Mouse (Mus musculus) ES-Bruce4 (cell line): ENCODE data around the gene Mep1a. TPM values are rescaled to one million over a fixed set of nuclear protein-coding genes. Genes with fewer than 3 reads are reported as not detected.

ENCODE experiments used
- H3K27ac ChIP-seq: 2 replicates; pipeline ENCODE4 v1.5.1; 2012; ENCODE audit warnings: low read length, inconsistent platforms; ENCODE audit not compliant: insufficient read depth
- H3K27me3 ChIP-seq: 2 replicates; pipeline ENCODE4 v1.6.1; 2012; ENCODE audit warnings: mild to moderate bottlenecking, low read length, inconsistent platforms; ENCODE audit not compliant: control insufficient read depth, poor library complexity, insufficient read depth, severe bottlenecking
- H3K36me3 ChIP-seq: 2 replicates; pipeline ENCODE4 v1.6.1; 2012; ENCODE audit warnings: inconsistent platforms, mild to moderate bottlenecking, low read length, moderate library complexity; ENCODE audit not compliant: control insufficient read depth, poor library complexity, insufficient read depth, severe bottlenecking
- H3K4me1 ChIP-seq: one replicate; pipeline ENCODE4 v1.8.1; 2011; ENCODE audit warnings: low read length; ENCODE audit not compliant: control insufficient read depth, insufficient read depth
- H3K4me3 ChIP-seq: 2 replicates; pipeline ENCODE4 v1.5.1; 2011; ENCODE audit warnings: low read depth, mild to moderate bottlenecking, low read length
- H3K9ac ChIP-seq: 2 replicates; pipeline ENCODE4 v1.6.1; 2012; ENCODE audit warnings: low read depth, mild to moderate bottlenecking, inconsistent platforms; ENCODE audit not compliant: poor library complexity, severe bottlenecking
- H3K9me3 ChIP-seq: replicated peaks from 2 replicates; pipeline ENCODE4 v1.6.1; 2012; ENCODE audit warnings: mild to moderate bottlenecking, low read length, inconsistent platforms; ENCODE audit not compliant: control insufficient read depth, poor library complexity, insufficient read depth, severe bottlenecking
- CTCF ChIP-seq: IDR thresholded peaks from one replicate; pipeline ENCODE4 v1.8.1; 2011; ENCODE audit warnings: low read depth, low read length
- EP300 ChIP-seq: IDR thresholded peaks from 2 replicates; pipeline ENCODE4 v1.6.1; 2011; ENCODE audit warnings: low read depth, low read length; ENCODE audit not compliant: insufficient read depth
- POLR2A ChIP-seq: IDR thresholded peaks from one replicate; pipeline ENCODE4 v1.8.1; 2011; ENCODE audit warnings: low read length; ENCODE audit not compliant: insufficient read depth
- polyA plus RNA-seq: library from polyadenylated mRNA; stranded (reverse); fragments of >200 nt; gene quantifications from 2 replicates; pipeline ENCODE4 v1.2.4, GENCODE M21; 2011; ENCODE audit warnings: low read depth; ENCODE audit not compliant: missing spikeins, insufficient read depth, insufficient read length

Mep1a gene
- polyA plus RNA-seq, 1 experiment: not detected

- H3K9me3 ChIP-seq: no peaks in the 10 kb centered on the region
- H3K27ac ChIP-seq: no peak overlapping the region
- no peak for TF ChIP-seq POLR2A
- TF ChIP-seq EP300: no peak
- no peak for TF ChIP-seq CTCF
- no peak overlapping the region for H3K9ac ChIP-seq
- no peaks in the 10 kb centered on the region for H3K27me3 ChIP-seq
- H3K4me3 ChIP-seq: no peak overlapping the region
- H3K36me3 ChIP-seq: no peaks in the 10 kb centered on the region
- H3K4me1 ChIP-seq: no peaks in the 10 kb centered on the region
Observed at GRCm38 (mm10) chr17:43472558-43472957, 30.1 kb downstream of the Mep1a start.

DNA sequence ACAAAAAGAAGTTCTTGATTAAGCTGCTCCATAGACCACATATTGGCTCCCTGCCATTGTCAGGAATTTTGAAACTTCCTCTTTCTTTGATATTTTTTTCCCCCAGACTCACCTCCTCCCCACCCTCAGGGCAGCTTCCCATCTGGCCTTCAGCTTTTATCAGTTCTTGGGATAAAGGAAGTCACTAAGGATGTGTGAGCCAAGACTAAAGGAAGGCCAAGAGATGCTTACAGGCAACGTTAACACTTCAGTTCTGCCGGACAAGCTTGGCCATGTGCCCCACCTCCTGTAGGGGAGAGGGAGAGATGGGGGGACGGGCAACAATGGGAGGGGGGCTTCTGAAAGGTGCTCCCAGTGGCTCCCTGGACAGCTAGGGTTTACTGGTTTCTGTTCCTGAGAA, 32.6 kb downstream of the Mep1a start:
- Histone ChIP-seq H3K9ac (no peak overlapping the region), H3K36me3 (no peaks in the 10 kb centered on the region), H3K9me3 (no peaks in the 10 kb centered on the region), H3K4me1 (no peaks in the 10 kb centered on the region), H3K27ac (no peak overlapping the region), H3K27me3 (no peaks in the 10 kb centered on the region), H3K4me3 (no peak overlapping the region)
- no peak for TF ChIP-seq POLR2A
- TF ChIP-seq CTCF: no peak
- TF ChIP-seq EP300: no peak

GRCm38 (mm10) chr17:43460245-43461181, 42.1 kb downstream of the Mep1a start:
- no peaks in the 10 kb centered on the region for H3K27me3 ChIP-seq
- no peaks in the 10 kb centered on the region for H3K36me3 ChIP-seq
- no peaks in the 10 kb centered on the region; the same call in 1 of the 2 replicates for H3K9me3 ChIP-seq
- H3K9ac ChIP-seq: no peak overlapping the region
- peak; percentile 88 for TF ChIP-seq CTCF
- no peak for TF ChIP-seq EP300
- H3K4me3 ChIP-seq: no peak overlapping the region
- H3K4me1 ChIP-seq: no peaks in the 10 kb centered on the region
- H3K27ac ChIP-seq: no peak overlapping the region

DNA sequence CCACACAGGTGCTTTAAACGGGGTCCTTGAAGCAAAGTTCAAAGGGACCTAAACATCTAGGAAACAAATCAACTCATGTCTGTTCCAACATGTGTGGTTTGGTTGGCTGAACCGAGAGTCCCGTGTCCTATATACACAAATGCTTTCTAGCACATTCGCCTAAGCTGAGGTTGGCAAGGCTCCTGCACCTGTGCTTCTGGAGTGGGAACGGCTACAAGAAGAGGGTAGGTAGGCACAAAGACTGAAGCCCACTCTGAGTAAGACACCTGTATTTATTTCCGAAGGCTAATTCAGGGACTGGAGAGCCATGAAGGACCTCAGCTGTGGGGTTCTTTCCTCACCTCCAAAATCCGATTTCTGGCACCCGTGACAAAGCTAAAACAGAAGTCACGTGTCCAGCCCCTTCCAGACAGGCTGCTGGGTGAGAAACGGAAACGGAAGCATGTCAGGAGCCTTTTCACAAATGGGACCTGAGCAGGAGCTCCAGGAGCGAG, 42.8 kb downstream of the Mep1a start:
- H3K9ac ChIP-seq: no peak overlapping the region
- H3K27me3 ChIP-seq: no peaks in the 10 kb centered on the region
- H3K27ac ChIP-seq: no peak overlapping the region
- no peaks in the 10 kb centered on the region for H3K36me3 ChIP-seq
- TF ChIP-seq EP300: no peak
- no peak for TF ChIP-seq CTCF
- TF ChIP-seq POLR2A: no peak
- no peak overlapping the region for H3K4me3 ChIP-seq
- no peaks in the 10 kb centered on the region; the same call in 1 of the 2 replicates for H3K9me3 ChIP-seq
- no peaks in the 10 kb centered on the region for H3K4me1 ChIP-seq

GRCm38 (mm10) chr17:43458598-43458997, 44.0 kb downstream of the Mep1a start:
- Histone ChIP-seq H3K36me3 (no peaks in the 10 kb centered on the region), H3K27me3 (no peaks in the 10 kb centered on the region), H3K4me3 (no peak overlapping the region), H3K9me3 (no peaks in the 10 kb centered on the region; the same call in 1 of the 2 replicates), H3K4me1 (no peaks in the 10 kb centered on the region), H3K9ac (no peak overlapping the region), H3K27ac (no peak overlapping the region)
- peak; percentile 51 for TF ChIP-seq CTCF
- TF ChIP-seq POLR2A: no peak
- TF ChIP-seq EP300: no peak

DNA sequence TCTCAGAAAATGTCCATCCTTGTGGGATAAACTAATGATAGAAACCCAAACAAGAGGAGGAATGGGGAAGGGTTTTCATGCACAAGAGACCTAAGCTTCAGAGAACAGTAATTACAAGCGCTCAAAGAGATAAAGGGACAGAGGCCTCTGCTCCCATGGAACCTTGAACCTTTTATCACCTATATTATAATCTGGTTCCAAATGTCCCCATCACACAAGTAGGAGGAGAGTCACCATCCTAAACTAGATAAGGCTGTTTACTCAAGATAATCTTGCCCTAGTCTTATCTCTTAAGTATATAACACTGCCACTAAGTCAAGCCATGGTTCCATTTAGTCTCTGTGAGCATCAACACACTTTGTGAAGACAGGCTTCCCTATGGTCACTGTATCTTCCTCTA, 51.4 kb downstream of the Mep1a start:
- Histone ChIP-seq H3K27me3 (no peaks in the 10 kb centered on the region), H3K4me1 (no peaks in the 10 kb centered on the region), H3K9me3 (no peaks in the 10 kb centered on the region), H3K9ac (no peak overlapping the region), H3K36me3 (no peaks in the 10 kb centered on the region), H3K4me3 (no peak overlapping the region), H3K27ac (no peak overlapping the region)
- no peak for TF ChIP-seq CTCF
